Mouse (Mus musculus) forebrain, embryonic 11.5 days (tissue): Measurements from ENCODE around the gene Tmem184b. TPM values are rescaled to one million over a fixed set of nuclear protein-coding genes. Genes with fewer than 3 reads are reported as not detected.
A peak's percentile ranks its signal among the peaks of the same experiment; 100 is the strongest.

ENCODE experiments used
- ATAC-seq: fragments of 200-750 bp; cut with Nextera tagmentation; replicated peaks from 2 replicates; pipeline ENCODE4 v1.8.0; 2017; ENCODE audit warnings: moderate TSS enrichment; ENCODE audit not compliant: low FRiP score
- DNase-seq: peaks from one replicate; pipeline ENCODE4 v3.0.0-alpha.2; 2017; ENCODE audit warnings: low spot score
- H3K27ac ChIP-seq: fragments of 300-500 bp; sonication (generic); 2 replicates; pipeline ENCODE4 v1.5.1; 2014; ENCODE audit warnings: low read depth, low read length
- H3K27me3 ChIP-seq: fragments of 300-500 bp; sonication (generic); 2 replicates; pipeline ENCODE4 v1.6.1; 2014; ENCODE audit warnings: mild to moderate bottlenecking, low read length, mixed read lengths; ENCODE audit not compliant: control insufficient read depth, insufficient read depth
- H3K36me3 ChIP-seq: fragments of 300-500 bp; sonication (generic); 2 replicates; pipeline ENCODE4 v1.6.1; 2014; ENCODE audit warnings: mild to moderate bottlenecking, low read length, moderate library complexity, mixed read lengths; ENCODE audit not compliant: control insufficient read depth, insufficient read depth
- H3K4me1 ChIP-seq: fragments of 300-500 bp; sonication (generic); replicated peaks from 2 replicates; pipeline ENCODE4 v1.6.1; 2014; ENCODE audit warnings: low read length, mixed read lengths; ENCODE audit not compliant: control insufficient read depth, insufficient read depth
- H3K4me2 ChIP-seq: fragments of 300-500 bp; sonication (generic); 2 replicates; pipeline ENCODE4 v1.6.1; 2014; ENCODE audit warnings: low read depth, mild to moderate bottlenecking, low read length, moderate library complexity, mixed read lengths; ENCODE audit not compliant: severe bottlenecking
- H3K4me3 ChIP-seq: fragments of 300-500 bp; sonication (generic); 2 replicates; pipeline ENCODE4 v1.5.1; 2014; ENCODE audit warnings: low read depth, low read length
- H3K9ac ChIP-seq: fragments of 300-500 bp; sonication (generic); 2 replicates; pipeline ENCODE4 v1.6.1; 2014; ENCODE audit warnings: low read length
- H3K9me3 ChIP-seq: fragments of 300-500 bp; sonication (generic); 2 replicates; pipeline ENCODE4 v1.6.1; 2016; ENCODE audit warnings: low read length, mixed read lengths; ENCODE audit not compliant: control insufficient read depth
- WGBS: fragments of 180-500 bp; shearing (Covaris S2); extraction: QIAGEN DNeasy Blood & Tissue Kit; methylation state at CpG from one replicate; pipeline ENCODE4 v1.1.7; 2014; 5-methylcytosine and 5-hydroxymethylcytosine counted together
- polyA plus RNA-seq: library from polyadenylated mRNA; unstranded; fragments of >200 nt; fragmentation: Nextera tagmentation; extraction: Ambion mirVana; gene quantifications from 2 replicates; pipeline ENCODE4 v1.2.1, GENCODE M21; 2014

The Tmem184b gene
- polyA plus RNA-seq: 52.3 and 55.2 TPM in 2 replicates

DNA sequence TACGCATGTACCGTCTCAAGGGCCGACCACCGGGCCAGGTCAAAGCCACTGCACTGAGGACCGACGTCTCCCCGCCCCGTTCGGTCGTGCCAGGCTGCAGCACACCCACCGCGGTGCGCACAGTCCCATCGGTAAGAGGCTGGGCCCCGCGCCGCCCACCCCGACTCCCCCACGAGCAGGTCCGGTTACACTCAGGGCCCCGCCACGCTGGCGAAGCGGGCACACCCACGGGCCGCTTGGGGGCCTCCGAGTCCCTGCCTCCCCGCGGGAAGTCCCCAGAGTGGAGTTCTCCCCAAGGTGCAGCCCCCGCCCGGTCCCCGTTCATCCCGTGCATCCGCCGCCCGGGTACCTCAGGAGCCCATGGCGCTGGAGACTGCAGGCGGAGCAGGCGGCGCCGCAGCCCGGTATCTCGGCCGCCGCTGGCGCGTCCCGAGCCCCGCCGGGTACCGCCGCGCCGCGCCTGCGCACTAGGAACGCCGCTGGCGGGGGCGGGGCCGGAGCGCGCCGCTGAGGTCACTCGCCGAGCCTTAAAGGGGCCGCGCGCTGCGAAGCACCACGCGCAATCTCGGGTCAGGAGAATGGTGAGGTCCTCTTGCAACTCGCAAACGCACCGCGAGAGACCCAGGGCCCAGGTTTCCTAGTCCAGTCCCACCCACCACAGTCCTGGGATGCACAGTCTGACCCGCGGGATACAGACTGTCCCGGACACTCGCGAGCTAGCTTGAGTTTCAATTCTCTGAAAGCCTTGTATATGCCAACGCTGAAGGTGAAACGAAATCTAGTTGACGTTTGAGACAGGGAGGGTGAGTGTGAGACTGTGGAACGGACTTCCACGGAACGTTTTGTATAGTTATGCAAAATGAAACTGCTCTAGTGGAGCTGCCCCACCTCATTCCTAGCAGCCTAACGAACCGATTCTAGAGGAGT is at the start of gene Tmem184b:
Tmem184b (minus strand) TSS at position 734 of the 927 bp plus-strand sequence.
- H3K9ac ChIP-seq: peak within 1 kb of the TSS; percentile 89
- H3K9me3 ChIP-seq: no peaks in the 10 kb centered on the region
- H3K4me3 ChIP-seq: peak within 1 kb of the TSS; percentile 97
- H3K27ac ChIP-seq: peak within 1 kb of the TSS; percentile 37; the same call in 1 of the 2 replicates
- H3K36me3 ChIP-seq: no peaks in the 10 kb centered on the region
- ATAC-seq: peak; percentile 95
- H3K27me3 ChIP-seq: no peaks in the 10 kb centered on the region
- peaks cover 8% of the 10 kb centered on the region; the same call in 1 of the 2 replicates for H3K4me1 ChIP-seq
- DNase-seq: peak; percentile 90
- peak within 1 kb of the TSS; percentile 91 for H3K4me2 ChIP-seq
- WGBS: under 1% methylated on average over 87 of the region's 90 CpGs

DNA sequence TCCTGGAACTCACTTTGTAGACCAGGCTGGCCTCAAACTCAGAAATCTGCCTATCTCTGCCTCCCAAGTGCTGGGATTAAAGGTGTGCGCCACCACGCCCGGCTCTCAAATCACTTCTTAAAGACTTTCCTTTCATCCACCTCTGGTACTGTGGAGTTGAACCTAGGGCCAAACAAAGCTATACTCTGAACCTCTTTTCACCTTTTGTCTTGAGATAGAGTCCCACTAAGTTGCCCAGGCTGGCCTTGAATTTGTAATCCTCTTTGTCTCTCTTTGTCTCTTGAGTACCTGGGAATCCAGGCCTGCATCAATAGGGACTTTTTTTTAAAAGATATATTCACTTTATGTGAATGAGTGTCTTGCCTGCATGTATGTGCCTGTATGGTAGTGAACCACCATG is 44.7 kb upstream of the Tmem184b start:
- Histone ChIP-seq H3K27me3 (no peaks in the 10 kb centered on the region), H3K9ac (no peak overlapping the region), H3K4me1 (no peaks in the 10 kb centered on the region), H3K9me3 (no peaks in the 10 kb centered on the region), H3K36me3 (no peaks in the 10 kb centered on the region), H3K27ac (no peak overlapping the region), H3K4me3 (no peak overlapping the region), H3K4me2 (no peak overlapping the region)
- DNase-seq (no peak), ATAC-seq (no peak)
- 91% methylated on average over 3 of the region's 3 CpGs for whole genome bisulfite sequencing

DNA sequence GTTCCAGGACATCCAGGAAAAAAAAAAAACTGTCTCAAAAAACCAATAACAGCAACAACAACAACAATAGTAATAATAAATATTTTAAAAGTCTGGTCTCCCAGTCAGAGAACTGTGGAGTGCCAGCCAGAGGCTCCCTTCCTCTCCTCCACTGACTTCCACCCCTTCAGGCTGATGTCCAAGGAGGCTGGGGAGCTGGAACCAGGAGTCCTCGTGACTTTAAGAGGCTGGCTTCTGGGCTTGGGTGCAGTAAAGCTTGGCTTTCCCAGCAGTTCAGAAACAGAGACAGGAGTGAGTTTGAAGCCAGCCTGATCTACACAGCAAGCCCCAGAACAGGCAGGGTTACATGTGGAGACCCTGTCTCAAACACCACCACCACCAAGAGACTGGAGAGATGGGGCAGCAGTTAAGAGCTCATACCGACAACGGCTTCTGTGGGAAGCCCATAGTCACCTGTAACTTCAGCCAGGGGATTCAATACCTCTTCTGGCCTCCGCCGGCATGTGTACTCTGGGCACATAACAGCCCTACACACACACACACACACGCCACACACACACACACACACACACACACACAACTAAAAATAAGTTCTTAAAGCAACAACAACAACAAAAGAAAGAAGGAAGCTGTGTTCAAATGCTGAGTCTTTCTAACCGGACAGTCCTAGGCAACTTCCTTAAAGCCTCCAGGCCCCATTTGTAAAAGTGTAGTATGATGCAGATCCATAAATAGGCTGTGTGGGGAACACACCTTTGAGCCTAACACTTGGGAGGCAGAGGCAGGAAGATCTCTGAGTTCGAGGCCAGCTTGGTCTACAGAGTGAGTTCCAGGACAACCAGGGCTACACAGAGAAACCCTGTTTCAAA is 42.7 kb upstream of the Tmem184b start:
- ATAC-seq: no peak
- DNase-seq: no peak
- Histone ChIP-seq H3K4me1 (peaks cover 4% of the 10 kb centered on the region; the same call in 1 of the 2 replicates), H3K9me3 (no peaks in the 10 kb centered on the region), H3K4me3 (no peak overlapping the region), H3K4me2 (no peak overlapping the region), H3K27me3 (no peaks in the 10 kb centered on the region), H3K27ac (no peak overlapping the region), H3K36me3 (no peaks in the 10 kb centered on the region), H3K9ac (no peak overlapping the region)
- 87% methylated on average over 8 of the region's 8 CpGs for WGBS

DNA sequence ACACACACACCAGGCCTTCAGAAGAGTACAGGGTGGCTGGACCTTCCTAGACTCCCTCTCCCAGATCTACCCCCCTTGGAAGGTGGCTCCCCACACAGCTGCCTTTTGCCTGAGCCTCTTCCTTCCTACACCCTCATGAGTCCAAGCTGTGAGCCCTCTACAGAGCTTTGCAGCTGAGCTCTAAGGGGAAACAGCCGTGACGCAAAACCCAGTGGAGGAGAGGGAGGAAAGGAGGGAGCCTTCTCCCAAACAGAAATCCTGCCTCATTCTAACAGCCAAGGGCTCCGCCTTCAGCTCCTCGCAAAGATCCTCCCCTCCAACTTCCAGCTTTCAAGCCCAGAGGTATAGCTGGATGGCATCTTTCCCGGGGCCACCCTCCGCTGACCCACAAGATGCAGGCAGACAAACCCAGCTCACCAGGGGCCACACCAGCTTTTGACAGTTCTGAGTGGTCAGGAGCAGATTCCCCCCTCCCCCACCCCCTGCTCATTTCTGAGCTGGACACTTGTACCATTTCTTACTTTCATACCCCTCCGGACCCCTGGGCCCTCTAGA is 40.6 kb upstream of the Tmem184b start:
- Histone ChIP-seq H3K9ac (no peak overlapping the region), H3K4me1 (peaks cover 14% of the 10 kb centered on the region), H3K27ac (no peak overlapping the region), H3K4me3 (no peak overlapping the region), H3K9me3 (no peaks in the 10 kb centered on the region), H3K27me3 (no peaks in the 10 kb centered on the region), H3K4me2 (no peak overlapping the region), H3K36me3 (no peaks in the 10 kb centered on the region)
- whole genome bisulfite sequencing: 51% methylated on average over 7 of the region's 7 CpGs
- ATAC-seq (no peak), DNase-seq (no peak)

DNA sequence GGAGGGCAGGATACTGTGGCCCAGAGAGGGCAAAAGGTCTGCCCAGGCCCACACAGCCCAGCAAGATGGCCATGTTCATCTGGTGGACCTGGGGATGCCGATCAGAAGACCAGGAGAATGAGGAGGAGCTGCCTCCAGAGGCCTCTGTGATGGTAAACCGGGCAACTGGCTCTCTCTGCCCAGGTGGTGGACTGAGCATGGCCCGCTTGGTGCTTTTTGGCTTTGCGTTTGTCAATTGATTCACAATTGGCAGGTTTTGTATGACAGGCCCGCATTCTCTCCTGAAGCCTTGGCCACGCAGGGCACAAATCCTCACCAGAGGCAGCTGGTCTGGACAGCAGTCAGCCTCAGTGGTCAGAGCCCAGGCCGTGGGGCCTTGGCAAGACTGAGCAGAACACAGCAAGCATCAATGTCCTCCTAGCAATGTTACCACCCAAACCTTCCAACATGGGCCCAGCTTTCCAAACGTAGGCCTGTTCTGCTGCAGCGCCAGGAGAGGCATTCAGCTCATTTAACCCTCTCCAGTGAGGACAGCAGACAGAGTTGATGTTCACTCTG is 39.7 kb upstream of the Tmem184b start:
- no peak for DNase-seq
- no peak for ATAC-seq
- Histone ChIP-seq H3K36me3 (peaks cover 5% of the 10 kb centered on the region; the same call in 1 of the 2 replicates), H3K4me2 (no peak overlapping the region), H3K4me1 (peaks cover 15% of the 10 kb centered on the region), H3K9ac (no peak overlapping the region), H3K27ac (no peak overlapping the region), H3K27me3 (no peaks in the 10 kb centered on the region), H3K4me3 (no peak overlapping the region), H3K9me3 (no peaks in the 10 kb centered on the region)
- 78% methylated on average over 9 of the region's 9 CpGs for WGBS

DNA sequence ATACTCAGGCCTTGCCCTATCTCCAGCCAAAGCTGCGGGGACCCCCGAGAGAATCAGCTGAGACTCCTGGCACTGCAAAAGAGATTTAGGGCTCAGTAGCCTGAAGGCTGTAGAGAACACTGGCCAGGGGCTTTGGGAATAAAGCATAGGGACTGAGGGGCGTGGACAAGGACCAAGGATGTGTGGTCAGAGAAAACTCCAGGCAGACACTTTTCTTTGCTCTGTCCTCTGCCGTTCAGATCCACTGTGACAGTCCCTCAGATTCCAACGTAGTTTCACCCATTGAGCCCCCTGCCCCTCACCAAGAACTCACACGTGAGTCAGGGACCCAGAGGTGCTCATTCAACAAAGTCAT is 38.9 kb upstream of the Tmem184b start:
- peaks cover 15% of the 10 kb centered on the region for H3K4me1 ChIP-seq
- 2% methylated on average over 6 of the region's 6 CpGs for WGBS
- DNase-seq: no peak
- peak overlapping the region; percentile 94 for H3K4me3 ChIP-seq
- peak overlapping the region; percentile 96 for H3K27ac ChIP-seq
- H3K27me3 ChIP-seq: no peaks in the 10 kb centered on the region
- peaks cover 11% of the 10 kb centered on the region; the same call in 1 of the 2 replicates for H3K36me3 ChIP-seq
- H3K9me3 ChIP-seq: no peaks in the 10 kb centered on the region
- peak overlapping the region; percentile 100 for H3K9ac ChIP-seq
- H3K4me2 ChIP-seq: peak overlapping the region; percentile 95
- ATAC-seq: no peak; the same call in 1 of the 2 replicates

DNA sequence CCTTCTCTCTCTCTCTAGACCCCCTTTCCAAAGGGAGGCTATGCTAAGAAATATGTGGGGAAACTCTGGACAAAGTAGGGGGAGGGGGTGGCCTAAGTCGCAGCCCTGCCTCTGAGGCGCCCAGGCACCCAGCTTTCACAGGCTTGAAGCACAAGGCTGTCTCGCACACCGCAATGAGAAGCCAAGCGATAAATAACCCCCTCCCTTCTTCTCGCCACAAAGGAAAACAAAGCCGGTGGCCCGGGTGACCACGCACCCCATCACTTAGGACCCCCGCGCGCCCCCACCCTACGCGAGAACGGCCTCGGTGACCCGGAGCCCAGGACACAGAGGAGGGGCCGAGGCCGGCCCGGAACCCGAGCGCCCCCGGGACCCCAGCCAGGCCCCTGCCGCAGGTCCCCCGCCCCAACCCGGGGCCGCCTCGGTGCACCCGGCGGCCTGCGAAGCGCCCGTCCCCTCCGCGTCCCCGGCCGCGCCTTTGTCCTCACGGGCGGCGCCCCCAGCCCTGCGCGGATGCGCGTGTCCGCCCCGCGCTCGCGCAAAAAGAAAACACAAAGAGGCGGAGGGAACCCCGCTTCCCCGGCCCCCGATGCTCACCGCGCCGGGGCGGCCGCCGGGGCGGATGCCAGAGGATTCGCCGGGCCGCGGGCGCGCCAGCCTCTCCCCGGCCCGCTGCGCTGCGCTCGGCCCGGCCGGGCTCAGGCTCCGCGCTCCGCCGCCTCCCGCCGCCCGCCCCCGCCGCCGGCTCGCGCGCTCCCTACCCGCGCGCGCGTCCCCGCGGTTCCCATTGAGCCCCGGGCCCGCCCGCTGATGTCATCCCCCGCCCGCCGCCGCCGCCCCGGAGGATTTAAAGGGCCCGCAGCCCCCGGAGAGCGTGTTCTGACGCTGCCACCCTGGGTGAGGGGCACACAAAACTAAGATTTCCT is 38.2 kb upstream of the Tmem184b start:
- ATAC-seq: peak; percentile 81

More for the DNA sequence above, 38.2 kb upstream of the Tmem184b start:
- H3K9ac ChIP-seq: peak overlapping the region; percentile 100
- H3K4me3 ChIP-seq: peak overlapping the region; percentile 94
- peaks cover 15% of the 10 kb centered on the region for H3K4me1 ChIP-seq
- peaks cover 11% of the 10 kb centered on the region; the same call in 1 of the 2 replicates for H3K36me3 ChIP-seq
- peak overlapping the region; percentile 95 for H3K4me2 ChIP-seq
- peak overlapping the region; percentile 96 for H3K27ac ChIP-seq
- H3K27me3 ChIP-seq: no peaks in the 10 kb centered on the region
- 1% methylated on average over 55 of the region's 107 CpGs for WGBS
- no peaks in the 10 kb centered on the region for H3K9me3 ChIP-seq
- peak; percentile 92 for DNase-seq
